Mouse (Mus musculus) kidney, adult 2 months (tissue): ENCODE results near the gene Mnt.

ENCODE experiments used
- CTCF ChIP-seq: fragments of 200-500 bp; conservative IDR thresholded peaks from 2 replicates; pipeline ENCODE4 v1.5.1; 2011; ENCODE audit warnings: low read depth, mild to moderate bottlenecking, control low read depth, low read length, moderate library complexity, mixed read lengths; ENCODE audit not compliant: insufficient read depth, insufficient read length
- POLR2A ChIP-seq: fragments of 200-500 bp; IDR thresholded peaks from one replicate; pipeline ENCODE4 v1.6.1; 2011; ENCODE audit warnings: low read depth, low read length, control low read depth

GRCm38 (mm10) chr11:74811538-74811937, 19.2 kb upstream of the Mnt start:
- TF ChIP-seq CTCF (no peak), POLR2A (no peak)
